Mouse (Mus musculus) right cerebral cortex, adult 2 months (tissue): ENCODE results near the gene Prl3a1.

Experiments used
- DNase-seq, 2 experiments: peaks; one replicate each; pipeline ENCODE4 v3.0.0; 2021 to 2022; ENCODE audit warnings: low spot score in 2 of 2

The Prl3a1 gene

DNA sequence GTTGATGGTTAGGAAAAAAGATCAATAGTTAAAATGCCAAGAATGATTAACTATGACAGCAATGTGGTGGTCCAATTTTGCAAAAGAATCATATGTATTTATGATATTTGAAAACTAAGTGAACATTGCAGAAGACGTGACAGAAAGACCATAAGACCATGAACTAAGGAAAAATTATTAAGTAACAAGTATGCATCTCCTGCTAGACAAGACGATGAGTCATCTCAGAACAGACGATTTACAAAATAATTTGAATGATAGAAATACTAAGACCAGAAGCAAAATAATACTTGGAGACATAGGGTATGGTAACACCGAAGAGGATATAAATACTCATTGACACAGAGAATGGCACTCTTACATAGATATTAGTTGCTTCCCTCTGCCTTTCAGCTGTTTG, at the start of gene Prl3a1:
Prl3a1 (plus strand) TSS at position 301 of the 400 bp plus-strand sequence.
- DNase-seq = no peak

DNA sequence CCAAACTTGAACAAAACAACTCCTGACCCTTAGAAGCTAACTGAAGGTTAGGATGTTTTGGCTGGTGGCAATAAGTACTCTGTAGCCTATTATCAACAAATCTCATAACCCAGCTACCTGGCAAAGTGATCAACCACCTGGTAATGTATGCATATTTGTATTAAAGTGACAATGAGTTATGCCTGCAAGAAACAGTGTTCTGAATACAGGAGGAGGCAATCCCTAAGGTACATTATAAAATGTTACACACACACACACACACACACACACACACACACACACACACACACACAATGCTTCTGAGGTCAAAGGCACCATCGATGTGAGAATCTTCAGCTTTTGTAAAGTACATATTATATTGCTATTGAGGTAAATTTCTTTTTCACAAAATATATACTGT, 17.7 kb upstream of the Prl3a1 start, which contains the start of gene Prl3b1:
Prl3b1 (plus strand) TSS at position 301 of the 400 bp plus-strand sequence.
- no peak for DNase-seq

GRCm38 (mm10) chr13:27312334-27313225, 53.3 kb downstream of the Prl3a1 start, which contains the start of gene Prl6a1:
Gene Prl6a1, plus strand, starts transcription at chr13:27312627.
- no peak for DNase-seq
